Mouse (Mus musculus): ENCODE measurements around the gene Apobec4. TPM values are rescaled to one million over a fixed set of nuclear protein-coding genes. Genes with fewer than 3 reads are reported as not detected.
"Not testable (repeated sequence)": the region's sequence is repeated elsewhere in the genome, so short reads cannot be mapped to it uniquely, and the experiment has no call there.

Gene Apobec4
- polyA plus RNA-seq, 1 experiment from 2014 or later, result not detected

DNA sequence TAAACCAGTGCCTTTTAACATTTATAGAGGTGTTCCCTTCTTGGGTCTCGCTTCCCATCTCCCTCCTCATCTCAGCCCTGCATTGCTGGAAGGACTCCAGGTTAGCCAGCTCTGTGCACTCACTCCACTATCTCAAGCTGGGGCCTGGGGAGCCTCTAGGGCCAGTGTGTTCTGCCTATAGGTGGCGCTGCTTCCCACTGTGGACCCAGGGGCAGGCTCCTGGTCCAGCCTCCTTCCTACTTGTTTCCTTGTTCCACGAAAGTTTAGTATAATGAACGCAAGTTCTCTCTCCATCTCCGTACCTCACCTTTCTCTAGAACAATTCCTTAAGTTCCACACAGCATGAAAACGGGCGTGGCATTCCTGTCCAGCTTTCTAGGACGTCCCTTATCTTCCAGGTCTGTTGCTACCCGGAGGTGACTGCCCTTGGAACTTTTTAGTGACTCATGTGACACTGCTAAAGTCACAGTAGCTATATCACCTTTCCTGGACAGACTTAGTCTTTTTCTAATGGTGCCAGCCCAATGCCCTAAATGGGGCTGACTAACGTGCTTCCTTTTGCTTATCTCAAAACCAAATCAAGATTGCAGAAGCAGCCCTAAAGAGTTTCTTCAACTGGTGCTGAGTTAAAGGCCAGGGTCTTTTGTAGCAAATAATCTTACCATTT, 28.9 kb downstream of the Apobec4 start:
- H3K4me2 ChIP-seq (ENCODE audit: low read length), result no peak overlapping the region
- no peak overlapping the region for H3K9ac ChIP-seq (replicated peaks; ENCODE audit: low read length)
- H3K27ac ChIP-seq (replicated peaks; ENCODE audit: low read depth, low read length), result no peak overlapping the region
- no peaks in the 10 kb centered on the region for H3K27me3 ChIP-seq (ENCODE audit: control insufficient read depth, insufficient read depth, low read length)
- H3K4me3 ChIP-seq (replicated peaks; ENCODE audit: low read depth, low read length), result no peak overlapping the region
- H3K4me1 ChIP-seq (ENCODE audit: control insufficient read depth, insufficient read depth, low read length), result no peaks in the 10 kb centered on the region
- no peaks in the 10 kb centered on the region for H3K9me3 ChIP-seq (ENCODE audit: control insufficient read depth, low read length)
- peaks cover 25% of the 10 kb centered on the region for H3K36me3 ChIP-seq (ENCODE audit: control insufficient read depth, insufficient read depth, low read length)
- WGBS, result 35% methylated on average over 10 of the region's 10 CpGs
- DNase-seq (peak; percentile 60), ATAC-seq (ENCODE audit: low FRiP score, low TSS enrichment) (no peak)

- no peak for DNase-seq
- H3K4me1 ChIP-seq (ENCODE audit: control insufficient read depth, insufficient read depth, low read length), result no peaks in the 10 kb centered on the region
- H3K36me3 ChIP-seq (ENCODE audit: control insufficient read depth, insufficient read depth, low read length), result no peaks in the 10 kb centered on the region
- no peak overlapping the region for H3K4me3 ChIP-seq (replicated peaks; ENCODE audit: low read depth, low read length)
- WGBS, result 98% methylated on average over 8 of the region's 8 CpGs
- H3K9me3 ChIP-seq (ENCODE audit: control insufficient read depth, low read length), result no peaks in the 10 kb centered on the region
- no peak for ATAC-seq (ENCODE audit: low FRiP score, low TSS enrichment)
- no peak overlapping the region for H3K9ac ChIP-seq (replicated peaks; ENCODE audit: low read length)
- no peak overlapping the region for H3K4me2 ChIP-seq (ENCODE audit: low read length)
- no peak overlapping the region for H3K27ac ChIP-seq (replicated peaks; ENCODE audit: low read depth, low read length)
- H3K27me3 ChIP-seq (ENCODE audit: control insufficient read depth, insufficient read depth, low read length), result no peaks in the 10 kb centered on the region
These were observed 34.3 kb downstream of the Apobec4 start for GRCm38 (mm10) chr1:152784620-152785019.

DNA sequence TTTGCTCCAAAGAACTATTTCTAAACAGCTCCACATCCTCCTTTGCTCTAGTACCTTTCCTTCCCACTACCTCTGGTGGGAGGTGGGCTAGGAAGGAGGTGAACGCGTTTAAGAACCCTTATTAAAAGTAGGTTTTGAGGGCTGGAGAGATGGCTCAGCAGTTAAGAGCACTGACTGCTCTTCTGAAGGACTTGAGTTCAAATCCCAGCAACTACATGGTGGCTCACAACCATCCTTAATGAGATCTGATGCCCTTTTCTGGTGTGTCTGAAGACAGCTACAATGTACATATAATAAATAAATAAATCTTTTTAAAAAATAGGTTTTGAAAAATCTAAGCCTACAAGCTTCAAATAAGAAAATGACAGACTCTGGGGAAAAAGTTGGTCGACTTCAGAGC, 35.1 kb downstream of the Apobec4 start:
- not testable (repeated sequence) for H3K4me1 ChIP-seq (ENCODE audit: control insufficient read depth, insufficient read depth, low read length); H3K9ac ChIP-seq (replicated peaks; ENCODE audit: low read length); H3K27ac ChIP-seq (replicated peaks; ENCODE audit: low read depth, low read length); ATAC-seq (ENCODE audit: low FRiP score, low TSS enrichment); H3K36me3 ChIP-seq (ENCODE audit: control insufficient read depth, insufficient read depth, low read length); DNase-seq; H3K9me3 ChIP-seq (ENCODE audit: control insufficient read depth, low read length); H3K4me3 ChIP-seq (replicated peaks; ENCODE audit: low read depth, low read length); H3K27me3 ChIP-seq (ENCODE audit: control insufficient read depth, insufficient read depth, low read length); H3K4me2 ChIP-seq (ENCODE audit: low read length)
- WGBS, result 86% methylated on average over 3 of the region's 3 CpGs

DNA sequence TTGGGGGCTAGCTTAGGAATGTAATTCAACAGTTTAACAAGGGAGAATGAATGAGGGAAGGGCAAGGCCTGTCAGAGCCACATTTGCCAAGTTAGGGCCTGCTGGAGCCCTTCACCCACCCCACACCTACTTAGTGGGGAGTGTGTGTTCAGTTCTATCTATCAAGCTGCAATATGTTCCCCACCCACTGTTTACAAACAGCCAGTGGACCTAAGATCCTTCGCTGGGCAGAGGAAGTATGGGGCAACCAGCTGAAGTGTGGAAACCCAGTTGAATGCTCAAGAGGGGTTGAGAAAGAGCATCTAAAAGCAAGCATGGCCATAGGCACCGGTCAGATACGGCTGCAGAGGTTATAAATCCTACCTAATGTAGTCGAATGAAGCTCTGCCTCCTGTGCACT, 36.6 kb downstream of the Apobec4 start:
- no peak overlapping the region for H3K4me2 ChIP-seq (ENCODE audit: low read length)
- H3K4me3 ChIP-seq (replicated peaks; ENCODE audit: low read depth, low read length), result no peak overlapping the region
- DNase-seq (no peak), ATAC-seq (ENCODE audit: low FRiP score, low TSS enrichment) (no peak)
- H3K9me3 ChIP-seq (ENCODE audit: control insufficient read depth, low read length), result no peaks in the 10 kb centered on the region
- WGBS, result 92% methylated on average over 4 of the region's 4 CpGs
- H3K27me3 ChIP-seq (ENCODE audit: control insufficient read depth, insufficient read depth, low read length), result no peaks in the 10 kb centered on the region
- H3K36me3 ChIP-seq (ENCODE audit: control insufficient read depth, insufficient read depth, low read length), result no peaks in the 10 kb centered on the region
- no peaks in the 10 kb centered on the region for H3K4me1 ChIP-seq (ENCODE audit: control insufficient read depth, insufficient read depth, low read length)
- no peak overlapping the region for H3K9ac ChIP-seq (replicated peaks; ENCODE audit: low read length)
- no peak overlapping the region for H3K27ac ChIP-seq (replicated peaks; ENCODE audit: low read depth, low read length)

GRCm38 (mm10) chr1:152788121-152788660, 37.8 kb downstream of the Apobec4 start:
- 20% methylated on average over 4 of the region's 4 CpGs for WGBS
- Histone ChIP-seq H3K36me3 (ENCODE audit: control insufficient read depth, insufficient read depth, low read length) (no peaks in the 10 kb centered on the region), H3K4me3 (replicated peaks; ENCODE audit: low read depth, low read length) (no peak overlapping the region), H3K4me2 (ENCODE audit: low read length) (no peak overlapping the region), H3K9me3 (ENCODE audit: control insufficient read depth, low read length) (no peaks in the 10 kb centered on the region), H3K9ac (replicated peaks; ENCODE audit: low read length) (no peak overlapping the region), H3K4me1 (ENCODE audit: control insufficient read depth, insufficient read depth, low read length) (peaks cover 6% of the 10 kb centered on the region; the same call in 1 of the 2 replicates), H3K27me3 (ENCODE audit: control insufficient read depth, insufficient read depth, low read length) (no peaks in the 10 kb centered on the region), H3K27ac (replicated peaks; ENCODE audit: low read depth, low read length) (no peak overlapping the region)
- DNase-seq (no peak), ATAC-seq (ENCODE audit: low FRiP score, low TSS enrichment) (no peak)

- DNase-seq, result peak; percentile 69
- H3K4me2 ChIP-seq (ENCODE audit: low read length), result no peak overlapping the region
These were observed 39.9 kb downstream of the Apobec4 start for GRCm38 (mm10) chr1:152790254-152790653.

GRCm38 (mm10) chr1:152790821-152791220, 40.5 kb downstream of the Apobec4 start:
- H3K36me3 ChIP-seq (ENCODE audit: control insufficient read depth, insufficient read depth, low read length), result no peaks in the 10 kb centered on the region
- ATAC-seq (ENCODE audit: low FRiP score, low TSS enrichment) (no peak), DNase-seq (no peak)
- WGBS, result 28% methylated on average over 6 of the region's 6 CpGs
- no peak overlapping the region for H3K4me3 ChIP-seq (replicated peaks; ENCODE audit: low read depth, low read length)
- no peaks in the 10 kb centered on the region for H3K27me3 ChIP-seq (ENCODE audit: control insufficient read depth, insufficient read depth, low read length)
- H3K9ac ChIP-seq (replicated peaks; ENCODE audit: low read length), result no peak overlapping the region
- no peaks in the 10 kb centered on the region for H3K9me3 ChIP-seq (ENCODE audit: control insufficient read depth, low read length)
- H3K4me1 ChIP-seq (ENCODE audit: control insufficient read depth, insufficient read depth, low read length), result peaks cover 11% of the 10 kb centered on the region; the same call in 1 of the 2 replicates
- no peak overlapping the region for H3K4me2 ChIP-seq (ENCODE audit: low read length)
- H3K27ac ChIP-seq (replicated peaks; ENCODE audit: low read depth, low read length), result no peak overlapping the region

More at GRCm38 (mm10) chr1:152790254-152790653, 39.9 kb downstream of the Apobec4 start:
- 34% methylated on average over 12 of the region's 12 CpGs for WGBS
- H3K36me3 ChIP-seq (ENCODE audit: control insufficient read depth, insufficient read depth, low read length), result no peaks in the 10 kb centered on the region
- no peak overlapping the region for H3K4me3 ChIP-seq (replicated peaks; ENCODE audit: low read depth, low read length)
- H3K27ac ChIP-seq (replicated peaks; ENCODE audit: low read depth, low read length), result no peak overlapping the region
- H3K27me3 ChIP-seq (ENCODE audit: control insufficient read depth, insufficient read depth, low read length), result no peaks in the 10 kb centered on the region
- no peak overlapping the region for H3K9ac ChIP-seq (replicated peaks; ENCODE audit: low read length)
- ATAC-seq (ENCODE audit: low FRiP score, low TSS enrichment), result no peak
- peaks cover 11% of the 10 kb centered on the region; the same call in 1 of the 2 replicates for H3K4me1 ChIP-seq (ENCODE audit: control insufficient read depth, insufficient read depth, low read length)
- no peaks in the 10 kb centered on the region for H3K9me3 ChIP-seq (ENCODE audit: control insufficient read depth, low read length)

DNA sequence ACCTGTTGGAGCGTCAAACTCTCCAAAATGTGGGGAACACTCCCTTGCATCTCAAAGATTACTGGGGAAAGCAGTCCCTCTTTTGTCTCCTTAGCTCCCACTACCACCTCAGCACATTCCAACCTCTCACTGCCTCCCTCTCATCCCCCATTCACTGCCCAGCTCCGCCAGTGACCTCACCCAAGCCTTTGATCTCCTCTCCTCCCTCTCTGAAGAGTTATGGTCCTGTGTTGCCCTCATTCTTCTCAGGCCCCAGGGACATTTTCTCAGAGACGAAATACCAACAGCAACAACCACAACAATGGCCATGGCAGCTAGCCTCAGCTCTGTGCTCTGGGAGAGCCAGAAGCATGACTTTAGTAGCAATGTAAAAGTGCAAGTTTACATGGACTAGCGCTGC, 40.9 kb downstream of the Apobec4 start:
- WGBS, result 35% methylated on average over 4 of the region's 4 CpGs

More for the DNA sequence above, 40.9 kb downstream of the Apobec4 start:
- no peak overlapping the region for H3K4me2 ChIP-seq (ENCODE audit: low read length)
- H3K27ac ChIP-seq (replicated peaks; ENCODE audit: low read depth, low read length), result no peak overlapping the region
- ATAC-seq (ENCODE audit: low FRiP score, low TSS enrichment), result no peak
- DNase-seq, result no peak
- no peak overlapping the region for H3K9ac ChIP-seq (replicated peaks; ENCODE audit: low read length)
- H3K27me3 ChIP-seq (ENCODE audit: control insufficient read depth, insufficient read depth, low read length), result no peaks in the 10 kb centered on the region
- peaks cover 11% of the 10 kb centered on the region; the same call in 1 of the 2 replicates for H3K4me1 ChIP-seq (ENCODE audit: control insufficient read depth, insufficient read depth, low read length)
- no peaks in the 10 kb centered on the region for H3K36me3 ChIP-seq (ENCODE audit: control insufficient read depth, insufficient read depth, low read length)
- no peaks in the 10 kb centered on the region for H3K9me3 ChIP-seq (ENCODE audit: control insufficient read depth, low read length)
- H3K4me3 ChIP-seq (replicated peaks; ENCODE audit: low read depth, low read length), result no peak overlapping the region
